Mouse (Mus musculus): ENCODE measurements around the gene Kpna1. TPM values are rescaled to one million over a fixed set of nuclear protein-coding genes. Genes with fewer than 3 reads are reported as not detected.
A peak's percentile ranks its signal among the peaks of the same experiment; 100 is the strongest.
"Not testable (repeated sequence)": the region's sequence is repeated elsewhere in the genome, so short reads cannot be mapped to it uniquely, and the experiment has no call there.

Gene Kpna1
- polyA plus RNA-seq, 1 experiment from 2014 or later, result 51.8 TPM

- WGBS, result 56% methylated on average over 5 of the region's 5 CpGs
- Histone ChIP-seq H3K9me3 (no peaks in the 10 kb centered on the region), H3K27me3 (ENCODE audit: insufficient read depth, poor library complexity, severe bottlenecking) (no peaks in the 10 kb centered on the region), H3K36me3 (no peaks in the 10 kb centered on the region), H3K27ac (no peak overlapping the region), H3K4me1 (no peaks in the 10 kb centered on the region), H3K4me3 (no peak overlapping the region)
- no peak for DNase-seq (ENCODE audit: low spot score)
Observed at GRCm38 (mm10) chr16:35966411-35967115, 12.0 kb upstream of the Kpna1 start.

- DNase-seq (ENCODE audit: low spot score), result no peak
- no peak overlapping the region for H3K4me3 ChIP-seq
- 84% methylated on average over 4 of the region's 4 CpGs for WGBS
Observed at GRCm38 (mm10) chr16:35967319-35967718, 11.2 kb upstream of the Kpna1 start.

GRCm38 (mm10) chr16:35968149-35968548 lies 10.4 kb upstream of the Kpna1 start:
- Histone ChIP-seq H3K9me3 (no peaks in the 10 kb centered on the region), H3K27ac (no peak overlapping the region), H3K4me3 (no peak overlapping the region), H3K36me3 (no peaks in the 10 kb centered on the region), H3K4me1 (no peaks in the 10 kb centered on the region), H3K27me3 (ENCODE audit: insufficient read depth, poor library complexity, severe bottlenecking) (no peaks in the 10 kb centered on the region)
- WGBS, result 43% methylated on average over 2 of the region's 2 CpGs
- no peak for DNase-seq (ENCODE audit: low spot score)

More at GRCm38 (mm10) chr16:35967319-35967718, 11.2 kb upstream of the Kpna1 start:
- H3K27ac ChIP-seq, result no peak overlapping the region
- no peaks in the 10 kb centered on the region for H3K36me3 ChIP-seq
- no peaks in the 10 kb centered on the region for H3K27me3 ChIP-seq (ENCODE audit: insufficient read depth, poor library complexity, severe bottlenecking)
- no peaks in the 10 kb centered on the region for H3K9me3 ChIP-seq
- no peaks in the 10 kb centered on the region for H3K4me1 ChIP-seq

- no peak for DNase-seq (ENCODE audit: low spot score)
- Histone ChIP-seq H3K9me3 (no peaks in the 10 kb centered on the region), H3K4me3 (no peak overlapping the region), H3K36me3 (no peaks in the 10 kb centered on the region), H3K27me3 (ENCODE audit: insufficient read depth, poor library complexity, severe bottlenecking) (no peaks in the 10 kb centered on the region), H3K4me1 (no peaks in the 10 kb centered on the region), H3K27ac (no peak overlapping the region)
- 48% methylated on average over 1 of the region's 1 CpGs for WGBS
Observed at GRCm38 (mm10) chr16:35974021-35974420, 4.5 kb upstream of the Kpna1 start.

GRCm38 (mm10) chr16:35981363-35981821 lies 2.8 kb downstream of the Kpna1 start:
- H3K27ac ChIP-seq, result no peak overlapping the region
- H3K9me3 ChIP-seq, result no peaks in the 10 kb centered on the region
- H3K4me1 ChIP-seq, result peaks cover 4% of the 10 kb centered on the region; the same call in 1 of the 2 replicates
- H3K36me3 ChIP-seq, result no peaks in the 10 kb centered on the region
- H3K4me3 ChIP-seq, result no peak overlapping the region
- peak; percentile 100 for DNase-seq (ENCODE audit: low spot score)
- WGBS, result 40% methylated on average over 19 of the region's 19 CpGs
- H3K27me3 ChIP-seq (ENCODE audit: insufficient read depth, poor library complexity, severe bottlenecking), result no peaks in the 10 kb centered on the region

GRCm38 (mm10) chr16:35982506-35982901 lies 4.0 kb downstream of the Kpna1 start:
- no peaks in the 10 kb centered on the region for H3K36me3 ChIP-seq
- DNase-seq (ENCODE audit: low spot score), result no peak
- no peaks in the 10 kb centered on the region for H3K9me3 ChIP-seq
- H3K4me1 ChIP-seq, result peaks cover 8% of the 10 kb centered on the region; the same call in 1 of the 2 replicates
- peak overlapping the region; percentile 99 for H3K27ac ChIP-seq
- H3K27me3 ChIP-seq (ENCODE audit: insufficient read depth, poor library complexity, severe bottlenecking), result no peaks in the 10 kb centered on the region
- WGBS, result 5% methylated on average over 15 of the region's 15 CpGs
- H3K4me3 ChIP-seq, result peak overlapping the region; percentile 96

GRCm38 (mm10) chr16:35982902-35983516 lies 4.5 kb downstream of the Kpna1 start:
- DNase-seq (ENCODE audit: low spot score), result peak; percentile 93
- under 1% methylated on average over 54 of the region's 54 CpGs for WGBS
- no peaks in the 10 kb centered on the region for H3K27me3 ChIP-seq (ENCODE audit: insufficient read depth, poor library complexity, severe bottlenecking)
- H3K36me3 ChIP-seq, result no peaks in the 10 kb centered on the region
- H3K4me1 ChIP-seq, result peaks cover 8% of the 10 kb centered on the region; the same call in 1 of the 2 replicates
- H3K4me3 ChIP-seq, result peak overlapping the region; percentile 96
- no peaks in the 10 kb centered on the region for H3K9me3 ChIP-seq
- peak overlapping the region; percentile 99 for H3K27ac ChIP-seq

GRCm38 (mm10) chr16:35983517-35984101 lies 5.1 kb downstream of the Kpna1 start:
- 1% methylated on average over 85 of the region's 86 CpGs for WGBS
- Histone ChIP-seq H3K36me3 (no peaks in the 10 kb centered on the region), H3K4me3 (peak overlapping the region; percentile 96), H3K9me3 (no peaks in the 10 kb centered on the region), H3K4me1 (peaks cover 8% of the 10 kb centered on the region; the same call in 1 of the 2 replicates), H3K27me3 (ENCODE audit: insufficient read depth, poor library complexity, severe bottlenecking) (no peaks in the 10 kb centered on the region), H3K27ac (peak overlapping the region; percentile 99)
- DNase-seq (ENCODE audit: low spot score), result peak; percentile 88

GRCm38 (mm10) chr16:35984471-35984870 lies 5.9 kb downstream of the Kpna1 start:
- WGBS, result 53% methylated on average over 3 of the region's 3 CpGs
- Histone ChIP-seq H3K27me3 (ENCODE audit: insufficient read depth, poor library complexity, severe bottlenecking) (no peaks in the 10 kb centered on the region), H3K4me3 (peak overlapping the region; percentile 96), H3K9me3 (no peaks in the 10 kb centered on the region), H3K4me1 (peaks cover 8% of the 10 kb centered on the region; the same call in 1 of the 2 replicates), H3K36me3 (0 out of 2 replicates have a peak, but pooled peaks cover 2% of the 10 kb centered on the region), H3K27ac (0 out of 2 replicates have a peak overlapping the region, but pooled peaks have one; percentile 99)
- no peak for DNase-seq (ENCODE audit: low spot score)

- no peak for DNase-seq (ENCODE audit: low spot score)
- 79% methylated on average over 1 of the region's 1 CpGs for whole genome bisulfite sequencing
- no peak overlapping the region for H3K4me3 ChIP-seq
Observed at GRCm38 (mm10) chr16:35987930-35988329, 9.4 kb downstream of the Kpna1 start.

GRCm38 (mm10) chr16:35992391-35992790 lies 13.8 kb downstream of the Kpna1 start:
- Histone ChIP-seq H3K36me3 (peaks cover 4% of the 10 kb centered on the region; the same call in 1 of the 2 replicates), H3K4me3 (no peak overlapping the region), H3K27me3 (ENCODE audit: insufficient read depth, poor library complexity, severe bottlenecking) (no peaks in the 10 kb centered on the region), H3K27ac (no peak overlapping the region), H3K9me3 (no peaks in the 10 kb centered on the region), H3K4me1 (no peaks in the 10 kb centered on the region)
- WGBS, result 75% methylated on average over 1 of the region's 1 CpGs
- no peak for DNase-seq (ENCODE audit: low spot score)

More at GRCm38 (mm10) chr16:35987930-35988329, 9.4 kb downstream of the Kpna1 start:
- Histone ChIP-seq H3K27ac (no peak overlapping the region), H3K4me1 (peaks cover 8% of the 10 kb centered on the region; the same call in 1 of the 2 replicates), H3K27me3 (ENCODE audit: insufficient read depth, poor library complexity, severe bottlenecking) (no peaks in the 10 kb centered on the region), H3K36me3 (peaks cover 4% of the 10 kb centered on the region; the same call in 1 of the 2 replicates), H3K9me3 (no peaks in the 10 kb centered on the region)

- 93% methylated on average over 3 of the region's 3 CpGs for WGBS
- H3K4me1 ChIP-seq, result no peaks in the 10 kb centered on the region
- peaks cover 4% of the 10 kb centered on the region; the same call in 1 of the 2 replicates for H3K36me3 ChIP-seq
- no peaks in the 10 kb centered on the region for H3K27me3 ChIP-seq (ENCODE audit: insufficient read depth, poor library complexity, severe bottlenecking)
- DNase-seq (ENCODE audit: low spot score), result no peak
- H3K9me3 ChIP-seq, result no peaks in the 10 kb centered on the region
- H3K4me3 ChIP-seq, result no peak overlapping the region
- H3K27ac ChIP-seq, result no peak overlapping the region
Observed at GRCm38 (mm10) chr16:35993316-35993715, 14.8 kb downstream of the Kpna1 start.

GRCm38 (mm10) chr16:35998852-35999251 lies 20.3 kb downstream of the Kpna1 start:
- H3K27ac ChIP-seq; H3K4me1 ChIP-seq; H3K9me3 ChIP-seq; DNase-seq (ENCODE audit: low spot score); H3K4me3 ChIP-seq; H3K27me3 ChIP-seq (ENCODE audit: insufficient read depth, poor library complexity, severe bottlenecking): not testable (repeated sequence)
- WGBS, result 88% methylated on average over 4 of the region's 4 CpGs
- H3K36me3 ChIP-seq, result peaks cover 16% of the 10 kb centered on the region; the same call in 1 of the 2 replicates

Measured in heart, embryonic 10.5 days (tissue).